Mouse (Mus musculus) left cerebral cortex, adult 11 months (tissue): ENCODE measurements around the gene Zfy1.
"Not testable (repeated sequence)": the region's sequence is repeated elsewhere in the genome, so short reads cannot be mapped to it uniquely, and the experiment has no call there.

ENCODE experiments used
- DNase-seq: peaks from one replicate; pipeline ENCODE4 v3.0.0; 2022; ENCODE audit warnings: low spot score

Zfy1 gene

GRCm38 (mm10) chrY:797309-797708 is at the start of gene Zfy1:
Gene Zfy1 (minus strand): TSS chrY:797409.
- not testable (repeated sequence) for DNase-seq

GRCm38 (mm10) chrY:818396-818795 is 21.2 kb upstream of the Zfy1 start, which contains the start of gene Uba1y:
Gene Uba1y (plus strand): TSS chrY:818649.
- DNase-seq = no peak

GRCm38 (mm10) chrY:808991-809661 is 11.9 kb upstream of the Zfy1 start:
- no peak for DNase-seq
